Mouse (Mus musculus) induced T-regulatory cell, adult 2 months (primary cell): ENCODE results near the gene Trpm2.

Experiments
- DNase-seq: peaks from one replicate; pipeline ENCODE4 v3.0.0-alpha.2; 2012; ENCODE audit warnings: low read depth

Trpm2 gene

GRCm38 (mm10) chr10:77902894-77903715, 67.3 kb downstream of the Trpm2 start:
- DNase-seq, result peak; percentile 70

GRCm38 (mm10) chr10:77902211-77902893, 68.0 kb downstream of the Trpm2 start, which contains the start of gene Lrrc3:
Gene Lrrc3 (minus strand): TSS chr10:77902536.
- peak; percentile 62 for DNase-seq

- DNase-seq, result no peak
These were observed 68.5 kb downstream of the Trpm2 start for GRCm38 (mm10) chr10:77901871-77902210.

GRCm38 (mm10) chr10:77900903-77901818, 69.2 kb downstream of the Trpm2 start:
- no peak for DNase-seq

- DNase-seq, result no peak
These were observed 70.2 kb downstream of the Trpm2 start for GRCm38 (mm10) chr10:77900126-77900525.

GRCm38 (mm10) chr10:77895562-77895961, 74.8 kb downstream of the Trpm2 start:
- no peak for DNase-seq

- DNase-seq, result no peak
These were observed 79.3 kb downstream of the Trpm2 start for GRCm38 (mm10) chr10:77890987-77891565.

GRCm38 (mm10) chr10:77886007-77886747, 84.2 kb downstream of the Trpm2 start:
- no peak for DNase-seq

- DNase-seq, result no peak
These were observed 87.8 kb downstream of the Trpm2 start for GRCm38 (mm10) chr10:77882553-77882952.

- DNase-seq, result no peak
These were observed 90.1 kb downstream of the Trpm2 start for GRCm38 (mm10) chr10:77880305-77880704.

- DNase-seq, result no peak
These were observed 91.4 kb downstream of the Trpm2 start for GRCm38 (mm10) chr10:77878985-77879384.

GRCm38 (mm10) chr10:77869651-77870050, 100.7 kb downstream of the Trpm2 start:
- no peak for DNase-seq

GRCm38 (mm10) chr10:77867546-77867945, 102.8 kb downstream of the Trpm2 start:
- no peak for DNase-seq

- no peak for DNase-seq
These were observed 105.6 kb downstream of the Trpm2 start for GRCm38 (mm10) chr10:77864762-77865143.

- peak; percentile 75 for DNase-seq
These were observed 106.1 kb downstream of the Trpm2 start for GRCm38 (mm10) chr10:77864067-77864761.

- DNase-seq, result no peak
These were observed 108.7 kb downstream of the Trpm2 start, which contains the start of gene Gm3285 for GRCm38 (mm10) chr10:77861675-77862074. Gene Gm3285 (plus strand): TSS chr10:77861975.
